Mouse (Mus musculus): ENCODE measurements around the gene Fmo2. TPM values are rescaled to one million over a fixed set of nuclear protein-coding genes. Genes with fewer than 3 reads are reported as not detected.

Fmo2 gene
- total and polyA plus RNA-seq, 3 experiments: not detected

DNA sequence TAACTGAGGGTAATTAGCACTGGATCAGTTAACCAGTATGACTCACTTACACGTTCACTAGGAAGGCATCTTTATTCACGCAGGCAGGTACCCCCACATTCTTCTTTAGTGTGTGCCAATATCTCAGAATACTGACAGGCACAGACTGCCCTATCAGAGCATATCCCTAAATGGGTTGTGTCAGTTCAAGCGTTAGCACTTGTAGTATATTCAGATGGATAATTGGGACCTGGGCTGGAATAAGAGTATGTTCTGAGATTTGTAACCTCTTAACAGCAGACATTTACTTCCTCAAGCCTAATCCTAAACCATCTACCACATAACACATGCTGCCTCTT, 33.1 kb downstream of the Fmo2 start:
- Histone ChIP-seq H3K9ac (ENCODE audit: control insufficient read depth, low read depth, low read length, poor library complexity, severe bottlenecking) (no peak overlapping the region), H3K27ac (ENCODE audit: control insufficient read depth, low read depth, low read length) (no peak overlapping the region), H3K27me3 (ENCODE audit: control insufficient read depth in 1 of 2, insufficient read depth in 2 of 2, low read length in 2 of 2) (no peaks in the 10 kb centered on the region; a peak in 1 of 4 replicates)

DNA sequence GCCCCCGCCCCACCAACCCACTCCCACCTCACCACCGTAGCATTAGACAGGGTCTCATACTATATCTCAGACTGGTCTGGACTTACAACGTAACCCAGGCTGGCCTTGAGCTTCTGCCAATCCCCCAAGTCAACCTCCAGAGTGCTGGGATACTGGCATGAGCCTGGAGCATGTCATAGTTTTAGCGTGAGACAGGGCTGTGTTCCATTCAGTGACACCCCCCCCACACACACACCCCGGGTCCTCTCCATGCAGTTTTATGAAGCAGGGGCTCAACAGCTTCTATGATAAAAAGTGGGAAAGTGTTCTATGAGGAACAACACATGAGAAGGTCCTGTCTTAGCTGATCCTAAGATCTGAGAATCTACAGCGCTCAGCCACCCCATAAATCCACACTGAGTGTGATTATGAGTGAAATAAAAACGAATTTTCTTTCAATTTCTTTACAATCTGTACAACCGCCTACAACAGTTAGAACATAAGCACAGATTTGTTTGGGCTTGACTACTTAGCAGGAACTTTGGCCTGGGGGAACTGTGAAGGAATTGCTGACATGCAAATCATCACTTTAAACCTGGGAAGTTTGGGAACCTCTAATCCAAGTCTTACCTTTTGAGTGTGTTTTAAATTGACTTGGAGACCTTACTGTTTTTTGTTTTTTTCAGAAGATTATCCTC, 33.6 kb downstream of the Fmo2 start:
- H3K9ac ChIP-seq (ENCODE audit: control insufficient read depth, low read depth, low read length, poor library complexity, severe bottlenecking): no peak overlapping the region
- H3K27ac ChIP-seq (ENCODE audit: control insufficient read depth, low read depth, low read length): no peak overlapping the region
- no peaks in the 10 kb centered on the region; a peak in 1 of 4 replicates for H3K27me3 ChIP-seq (ENCODE audit: control insufficient read depth in 1 of 2, insufficient read depth in 2 of 2, low read length in 2 of 2)
- no peak for TF ChIP-seq POLR2AphosphoS5 (IDR thresholded peaks at IDR 0.05; ENCODE audit: borderline replicate concordance, low read depth, low read length)
- no peak for TF ChIP-seq POLR2AphosphoS2 (IDR thresholded peaks at IDR 0.05; ENCODE audit: low read length)
- no peak for TF ChIP-seq MXI1 (IDR thresholded peaks at IDR 0.05; ENCODE audit: low read depth, low read length)
- TF ChIP-seq TBP (IDR thresholded peaks at IDR 0.05; ENCODE audit: low read depth, low read length): no peak
- TF ChIP-seq SIN3A (IDR thresholded peaks at IDR 0.05; ENCODE audit: low read length): no peak
- H3K36me3 ChIP-seq (ENCODE audit: control insufficient read depth in 1 of 2, insufficient read depth in 2 of 2, low read length in 2 of 2): no peaks in the 10 kb centered on the region
- H3K4me3 ChIP-seq (ENCODE audit: control insufficient read depth in 1 of 2, insufficient read depth in 1 of 2, low read depth in 2 of 2, low read length in 2 of 2): no peak overlapping the region
- no peaks in the 10 kb centered on the region for H3K79me2 ChIP-seq (ENCODE audit: control insufficient read depth, insufficient read depth, low read length, poor library complexity)
- no peaks in the 10 kb centered on the region for H3K4me1 ChIP-seq (ENCODE audit: control insufficient read depth in 1 of 2, insufficient read depth in 2 of 2, low read length in 2 of 2)
- no peaks in the 10 kb centered on the region for H3K9me3 ChIP-seq (replicated peaks; ENCODE audit: insufficient read depth, low read length)
- no peak for DNase-seq (ENCODE audit: low read depth, low spot score)

More for the DNA sequence above, 33.1 kb downstream of the Fmo2 start:
- Histone ChIP-seq H3K4me3 (ENCODE audit: control insufficient read depth in 1 of 2, insufficient read depth in 1 of 2, low read depth in 2 of 2, low read length in 2 of 2) (no peak overlapping the region), H3K9me3 (replicated peaks; ENCODE audit: insufficient read depth, low read length) (no peaks in the 10 kb centered on the region), H3K79me2 (ENCODE audit: control insufficient read depth, insufficient read depth, low read length, poor library complexity) (no peaks in the 10 kb centered on the region), H3K36me3 (ENCODE audit: control insufficient read depth in 1 of 2, insufficient read depth in 2 of 2, low read length in 2 of 2) (no peaks in the 10 kb centered on the region), H3K4me1 (ENCODE audit: control insufficient read depth in 1 of 2, insufficient read depth in 2 of 2, low read length in 2 of 2) (no peaks in the 10 kb centered on the region)
- TF ChIP-seq KAT2A (conservative IDR thresholded peaks at IDR 0.05; ENCODE audit: low read depth, low read length) (no peak), RAD21 (IDR thresholded peaks at IDR 0.05; ENCODE audit: low read depth, low read length) (no peak), USF1 (IDR thresholded peaks at IDR 0.05; ENCODE audit: low read depth, low read length) (no peak), TBP (IDR thresholded peaks at IDR 0.05; ENCODE audit: low read depth, low read length) (no peak), HCFC1 (IDR thresholded peaks at IDR 0.05; ENCODE audit: low read depth, low read length) (no peak), RCOR1 (IDR thresholded peaks at IDR 0.05; ENCODE audit: low read depth, low read length) (no peak), USF2 (IDR thresholded peaks at IDR 0.05; ENCODE audit: borderline replicate concordance in 1 of 2, insufficient read depth in 1 of 2, low read depth in 1 of 2, low read length in 2 of 2) (no peak), MAZ (IDR thresholded peaks at IDR 0.05; ENCODE audit: low read depth, low read length) (no peak), ZMIZ1 (IDR thresholded peaks at IDR 0.05; ENCODE audit: low read depth, low read length) (no peak), GABPA (IDR thresholded peaks at IDR 0.05; ENCODE audit: low read depth, low read length) (no peak)
- no peak for DNase-seq (ENCODE audit: low read depth, low spot score)

DNA sequence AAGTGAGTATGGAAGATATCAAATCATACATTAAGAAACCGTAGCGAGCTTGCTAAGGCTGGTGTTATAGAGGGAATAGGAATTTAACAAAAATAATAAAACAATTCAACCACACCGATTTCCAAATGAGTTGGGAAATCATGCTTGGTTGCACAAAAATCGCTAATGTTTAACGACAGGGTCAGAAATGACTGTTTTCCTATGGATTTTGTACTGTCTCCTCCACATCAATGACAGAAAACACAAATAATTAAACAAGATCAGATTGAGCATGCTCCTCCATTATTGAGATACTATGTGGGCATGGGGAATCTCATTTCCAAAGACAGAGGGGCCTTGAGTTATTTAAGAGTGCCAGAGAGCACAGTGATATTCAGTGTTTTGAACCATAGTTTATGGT, 34.2 kb downstream of the Fmo2 start:
- Histone ChIP-seq H3K4me3 (ENCODE audit: control insufficient read depth in 1 of 2, insufficient read depth in 1 of 2, low read depth in 2 of 2, low read length in 2 of 2) (no peak overlapping the region), H3K79me2 (ENCODE audit: control insufficient read depth, insufficient read depth, low read length, poor library complexity) (no peaks in the 10 kb centered on the region), H3K9me3 (replicated peaks; ENCODE audit: insufficient read depth, low read length) (no peaks in the 10 kb centered on the region), H3K4me1 (ENCODE audit: control insufficient read depth in 1 of 2, insufficient read depth in 2 of 2, low read length in 2 of 2) (no peaks in the 10 kb centered on the region), H3K27ac (ENCODE audit: control insufficient read depth, low read depth, low read length) (no peak overlapping the region), H3K9ac (ENCODE audit: control insufficient read depth, low read depth, low read length, poor library complexity, severe bottlenecking) (no peak overlapping the region), H3K27me3 (ENCODE audit: control insufficient read depth in 1 of 2, insufficient read depth in 2 of 2, low read length in 2 of 2) (no peaks in the 10 kb centered on the region; a peak in 1 of 4 replicates), H3K36me3 (ENCODE audit: control insufficient read depth in 1 of 2, insufficient read depth in 2 of 2, low read length in 2 of 2) (no peaks in the 10 kb centered on the region)
- TF ChIP-seq TBP (IDR thresholded peaks at IDR 0.05; ENCODE audit: low read depth, low read length) (no peak), MEF2A (IDR thresholded peaks at IDR 0.05; ENCODE audit: extremely low read depth, insufficient replicate concordance, low read depth, low read length, poor library complexity, severe bottlenecking) (no peak), POLR2AphosphoS5 (IDR thresholded peaks at IDR 0.05; ENCODE audit: borderline replicate concordance, low read depth, low read length) (no peak)
- no peak for DNase-seq (ENCODE audit: low read depth, low spot score)

Data from MEL (cell line).